Mouse (Mus musculus) erythroblast, embryonic 14.5 days (primary cell): ENCODE measurements around the gene Galr2. TPM values are rescaled to one million over a fixed set of nuclear protein-coding genes. Genes with fewer than 3 reads are reported as not detected.

ENCODE experiments used
- H3K27me3 ChIP-seq: 2 replicates; pipeline ENCODE4 v1.6.1; 2012; ENCODE audit warnings: inconsistent platforms; ENCODE audit not compliant: control insufficient read depth
- H3K36me3 ChIP-seq: 2 replicates; pipeline ENCODE4 v1.6.1; 2012; ENCODE audit warnings: mild to moderate bottlenecking, inconsistent platforms; ENCODE audit not compliant: control insufficient read depth
- H3K4me1 ChIP-seq: 2 replicates; pipeline ENCODE4 v1.6.1; 2012; ENCODE audit warnings: inconsistent platforms; ENCODE audit not compliant: control insufficient read depth
- H3K4me3 ChIP-seq: replicated peaks from 2 replicates; pipeline ENCODE3; 2012; ENCODE audit warnings: moderate library complexity, mild to moderate bottlenecking, inconsistent platforms
- H3K9me3 ChIP-seq: 2 replicates; pipeline ENCODE4 v1.6.1; 2012; ENCODE audit warnings: low read length, inconsistent platforms, mixed read lengths; ENCODE audit not compliant: control insufficient read depth
- GATA1 ChIP-seq: IDR thresholded peaks from 2 replicates; pipeline ENCODE4 v1.6.1; 2012; ENCODE audit warnings: low read length, inconsistent platforms, mixed read lengths
- TAL1 ChIP-seq: IDR thresholded peaks from 3 replicates; pipeline ENCODE4 v1.6.1; 2012; ENCODE audit warnings: low read length, inconsistent platforms, mixed read lengths
- polyA plus RNA-seq: library from polyadenylated mRNA; stranded (reverse); fragments of >175 nt; gene quantifications from 2 replicates; pipeline ENCODE4 v1.2.3, GENCODE M21; 2012

The Galr2 gene
- polyA plus RNA-seq, 1 experiment = not detected

DNA sequence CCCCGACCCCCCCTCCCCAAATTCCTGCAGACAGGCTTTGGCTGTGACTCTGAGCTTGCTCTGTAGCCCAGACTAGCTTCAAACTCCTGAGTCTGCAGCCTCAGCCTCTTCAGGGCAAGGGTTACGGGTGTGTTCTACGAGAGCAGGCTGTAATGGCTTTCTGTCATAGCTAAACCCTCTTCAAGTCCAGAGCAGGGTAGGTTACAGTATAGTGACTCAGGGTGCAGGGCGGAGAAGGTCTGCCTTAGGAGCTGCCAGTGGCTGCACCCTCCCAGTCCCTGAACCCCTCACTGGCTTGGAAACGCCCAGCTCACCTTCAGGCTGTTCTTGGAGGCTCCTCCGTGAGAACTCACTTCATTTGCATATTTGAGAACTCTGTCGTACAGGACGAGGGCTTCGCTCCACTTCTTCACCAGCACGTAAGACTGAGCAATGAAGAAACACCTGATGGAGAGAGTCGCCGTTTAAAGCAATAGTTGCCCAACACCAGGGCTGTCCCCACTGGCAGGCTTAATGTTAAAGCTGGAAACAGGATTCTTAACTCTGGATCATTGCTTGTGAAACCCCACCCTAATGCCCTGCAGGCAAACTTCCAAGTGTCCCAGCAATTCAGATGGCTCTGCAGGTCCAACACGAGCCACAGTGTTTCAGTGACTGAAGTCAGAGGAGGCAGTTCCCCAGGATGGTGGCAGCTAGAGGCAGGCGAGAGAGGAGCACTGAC is 33.1 kb upstream of the Galr2 start:
- no peaks in the 10 kb centered on the region for H3K4me1 ChIP-seq
- H3K4me3 ChIP-seq = no peak overlapping the region
- H3K36me3 ChIP-seq = peaks cover 91% of the 10 kb centered on the region
- no peaks in the 10 kb centered on the region for H3K9me3 ChIP-seq
- no peak for TF ChIP-seq GATA1
- no peak for TF ChIP-seq TAL1
- H3K27me3 ChIP-seq = no peaks in the 10 kb centered on the region

DNA sequence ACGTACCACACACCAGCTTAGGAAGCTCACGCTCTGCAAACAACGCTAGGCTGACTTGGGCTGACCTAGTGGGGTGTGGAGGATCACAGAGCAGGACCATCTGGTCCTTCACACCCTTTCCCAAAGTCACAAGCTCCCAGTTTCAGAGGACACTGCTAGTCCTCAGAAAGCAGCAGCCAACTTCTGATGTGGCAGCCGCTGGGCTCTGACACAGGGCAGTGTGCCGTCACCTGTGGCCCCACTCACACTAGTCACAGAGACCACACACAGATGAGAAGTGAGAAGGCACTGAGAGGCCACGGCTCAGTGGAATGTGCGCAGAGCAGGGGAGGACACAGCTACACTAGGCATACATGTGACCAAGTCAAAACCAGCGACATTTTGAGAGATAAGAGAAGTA is 29.8 kb upstream of the Galr2 start:
- H3K4me3 ChIP-seq = no peak overlapping the region
- H3K9me3 ChIP-seq = no peaks in the 10 kb centered on the region
- H3K36me3 ChIP-seq = peaks cover 98% of the 10 kb centered on the region
- TF ChIP-seq TAL1 = no peak
- TF ChIP-seq GATA1 = no peak
- no peaks in the 10 kb centered on the region for H3K27me3 ChIP-seq
- H3K4me1 ChIP-seq = no peaks in the 10 kb centered on the region; the same call in 1 of the 2 replicates

DNA sequence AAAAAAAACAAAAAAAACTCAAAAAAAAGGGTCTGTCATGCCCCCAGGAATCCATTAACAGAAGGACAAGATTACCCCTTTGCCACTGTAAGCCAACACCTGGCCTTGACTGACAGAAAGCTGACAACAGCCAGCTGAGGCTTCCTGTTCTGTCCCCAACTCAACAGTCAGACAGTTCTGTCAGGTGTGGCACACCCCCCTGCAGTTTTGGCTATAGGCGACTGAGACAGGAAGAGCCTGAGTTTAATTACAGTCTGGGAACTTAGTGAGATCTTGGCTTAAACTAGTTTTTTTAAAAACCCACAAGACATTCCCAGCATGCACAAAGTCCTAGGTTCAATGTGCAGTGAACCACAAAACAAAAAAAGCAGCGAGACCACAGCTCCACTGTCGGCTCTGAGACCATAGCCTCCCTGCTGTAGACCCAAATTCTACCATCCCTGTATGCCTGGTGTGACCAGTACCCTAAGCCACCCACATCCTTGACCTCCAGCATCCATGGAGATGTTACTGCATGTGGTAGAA is 27.6 kb upstream of the Galr2 start:
- Histone ChIP-seq H3K9me3 (no peaks in the 10 kb centered on the region), H3K36me3 (peaks cover 96% of the 10 kb centered on the region), H3K27me3 (no peaks in the 10 kb centered on the region), H3K4me3 (no peak overlapping the region), H3K4me1 (no peaks in the 10 kb centered on the region; the same call in 1 of the 2 replicates)
- TF ChIP-seq GATA1 = no peak
- no peak for TF ChIP-seq TAL1

DNA sequence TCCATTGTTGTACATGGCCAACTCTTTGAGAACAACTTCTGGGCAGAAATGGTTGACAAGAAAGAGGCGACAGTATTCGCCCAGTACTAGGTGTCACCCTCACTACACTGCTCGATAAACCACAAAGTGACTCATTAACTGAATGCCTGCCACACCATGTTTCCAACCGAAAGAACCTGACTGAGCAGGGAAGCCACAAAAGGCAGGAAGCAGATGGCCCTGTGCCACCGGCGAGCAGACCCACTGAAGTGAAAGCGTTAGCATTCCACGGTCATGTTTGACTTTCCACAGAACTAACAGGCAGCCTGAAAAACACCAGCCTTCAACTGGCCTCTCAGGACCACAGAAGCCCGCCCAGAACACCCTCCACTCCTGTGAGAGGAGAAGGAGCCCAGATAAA is 26.1 kb upstream of the Galr2 start:
- TF ChIP-seq GATA1 (no peak), TAL1 (no peak)
- H3K4me1 ChIP-seq = peaks cover 3% of the 10 kb centered on the region; the same call in 1 of the 2 replicates
- no peaks in the 10 kb centered on the region for H3K27me3 ChIP-seq
- H3K36me3 ChIP-seq = peaks cover 95% of the 10 kb centered on the region
- H3K9me3 ChIP-seq = no peaks in the 10 kb centered on the region
- no peak overlapping the region for H3K4me3 ChIP-seq

DNA sequence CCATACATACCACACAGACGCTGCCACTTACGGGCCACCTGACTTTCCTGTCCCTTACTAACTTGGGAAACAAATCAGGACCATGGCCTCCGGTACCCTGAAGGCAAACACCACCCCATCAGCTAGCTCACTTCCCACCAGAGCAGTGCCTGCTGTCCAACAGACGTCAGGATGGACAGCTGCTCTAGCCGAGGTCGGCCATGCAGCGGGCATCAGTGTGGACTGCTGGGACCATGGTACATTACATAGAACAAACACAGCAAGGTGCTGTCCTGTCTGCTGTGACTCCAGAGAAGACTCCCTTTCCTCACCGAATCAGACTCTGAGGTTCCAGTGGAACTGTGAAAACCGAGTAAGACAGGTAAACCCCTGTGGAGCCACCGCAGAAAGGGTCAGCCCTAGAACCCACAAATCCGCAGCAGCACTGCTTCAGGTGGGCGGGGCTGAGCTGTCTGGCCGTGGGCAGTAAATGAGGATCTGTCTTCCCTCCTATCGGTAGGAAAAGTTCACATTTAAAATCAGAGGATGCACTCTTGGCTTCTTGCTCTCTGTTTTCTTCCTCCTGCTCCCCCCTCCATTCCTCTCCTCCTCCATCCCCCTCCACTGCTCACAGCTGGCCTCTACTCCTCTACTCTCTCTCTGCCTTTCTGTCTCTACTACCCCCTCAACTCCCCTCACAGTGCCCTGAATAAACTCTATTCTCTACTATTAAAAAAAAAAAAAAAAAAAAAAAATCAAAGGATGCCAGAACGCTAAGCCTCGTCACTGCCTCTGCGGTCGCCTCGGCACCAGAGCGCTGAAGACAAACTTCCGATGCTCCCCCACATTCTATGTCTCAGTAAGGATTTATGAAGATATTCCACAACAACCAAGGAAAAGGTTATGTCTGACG is 25.4 kb upstream of the Galr2 start:
- Histone ChIP-seq H3K4me3 (no peak overlapping the region), H3K9me3 (no peaks in the 10 kb centered on the region), H3K36me3 (peaks cover 95% of the 10 kb centered on the region), H3K4me1 (peaks cover 5% of the 10 kb centered on the region; the same call in 1 of the 2 replicates), H3K27me3 (no peaks in the 10 kb centered on the region)
- TF ChIP-seq GATA1 (no peak), TAL1 (no peak)

DNA sequence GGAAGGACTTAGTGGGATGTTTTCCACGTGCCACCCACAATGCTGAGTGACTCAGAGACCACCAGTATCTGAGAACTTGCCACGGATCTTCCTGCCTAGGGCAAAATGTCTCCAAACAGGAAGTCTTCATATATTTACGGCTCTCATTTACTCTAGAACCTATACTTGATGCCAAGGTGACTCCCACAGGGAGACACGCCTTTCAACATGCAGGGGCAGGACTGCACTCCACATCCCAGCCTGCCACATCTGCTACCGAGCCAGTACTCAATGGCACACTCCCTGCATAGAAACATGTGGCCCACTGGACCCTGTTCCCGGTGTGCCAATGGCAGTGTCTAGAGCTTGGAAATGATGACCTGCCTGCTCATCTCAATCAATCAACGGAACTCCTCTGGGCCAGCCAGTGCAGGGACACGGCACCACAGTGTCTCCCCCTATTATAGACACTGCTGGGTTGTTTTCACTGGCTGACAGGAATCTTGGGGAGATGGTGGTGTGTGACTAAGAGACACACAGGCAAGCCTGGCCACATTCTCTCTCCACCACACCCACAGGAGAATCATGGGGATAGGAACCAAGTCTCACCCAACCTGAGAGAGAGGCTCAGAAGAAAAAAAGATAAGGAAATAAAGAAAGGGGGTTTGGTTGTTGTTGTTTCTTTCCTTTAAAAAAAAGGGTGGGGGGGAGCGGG is 24.6 kb upstream of the Galr2 start:
- no peaks in the 10 kb centered on the region for H3K9me3 ChIP-seq
- peaks cover 95% of the 10 kb centered on the region for H3K36me3 ChIP-seq
- H3K27me3 ChIP-seq = no peaks in the 10 kb centered on the region
- H3K4me3 ChIP-seq = no peak overlapping the region
- TF ChIP-seq GATA1 (no peak), TAL1 (no peak)
- H3K4me1 ChIP-seq = peaks cover 8% of the 10 kb centered on the region; the same call in 1 of the 2 replicates

DNA sequence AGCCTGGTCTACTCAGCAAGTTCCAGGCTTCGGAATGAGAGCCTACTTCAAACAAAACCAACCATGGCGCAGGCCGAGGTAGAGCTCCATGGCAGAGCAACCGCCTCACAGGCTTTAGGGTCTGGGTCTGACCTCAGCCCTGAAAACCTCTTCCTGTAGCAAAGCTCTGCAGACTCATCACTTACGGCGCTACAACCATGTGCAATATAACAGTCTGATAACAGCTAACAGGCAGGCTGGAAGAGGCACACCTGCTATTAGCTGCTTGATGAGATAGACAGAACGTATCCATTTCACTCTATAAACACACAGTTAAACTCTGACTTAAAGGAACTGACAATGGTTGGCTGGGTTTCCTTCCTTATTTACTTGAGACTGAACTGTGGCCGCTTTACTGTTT is 21.3 kb upstream of the Galr2 start:
- no peaks in the 10 kb centered on the region for H3K9me3 ChIP-seq
- H3K36me3 ChIP-seq = peaks cover 97% of the 10 kb centered on the region
- H3K27me3 ChIP-seq = no peaks in the 10 kb centered on the region
- H3K4me1 ChIP-seq = peaks cover 8% of the 10 kb centered on the region; the same call in 1 of the 2 replicates
- no peak overlapping the region for H3K4me3 ChIP-seq
- TF ChIP-seq GATA1 = no peak
- TF ChIP-seq TAL1 = no peak

DNA sequence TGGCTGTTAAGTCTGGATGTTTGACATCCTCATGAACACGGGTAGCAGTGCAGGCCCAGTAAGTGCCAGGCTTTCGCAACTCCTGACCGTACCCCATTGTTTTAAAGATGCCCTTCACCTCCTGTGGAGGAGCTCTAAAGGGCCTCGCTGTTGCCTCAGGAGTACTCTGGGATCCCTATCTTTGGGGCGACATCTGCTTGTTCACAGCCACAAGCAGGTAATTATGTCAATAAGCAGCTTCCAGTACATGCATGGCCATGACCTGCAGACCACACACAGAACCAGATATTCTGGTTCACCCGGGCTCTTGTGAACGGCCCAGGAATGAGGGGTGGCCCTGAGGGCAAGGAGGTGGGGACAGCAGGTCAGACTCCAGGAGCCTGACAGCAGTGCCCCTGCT is 20.5 kb upstream of the Galr2 start:
- Histone ChIP-seq H3K27me3 (no peaks in the 10 kb centered on the region), H3K4me3 (no peak overlapping the region), H3K4me1 (peaks cover 10% of the 10 kb centered on the region), H3K9me3 (no peaks in the 10 kb centered on the region), H3K36me3 (peaks cover 96% of the 10 kb centered on the region)
- TF ChIP-seq GATA1 (no peak), TAL1 (no peak)
